Mouse (Mus musculus): ENCODE results near the gene Tnk1.

Tnk1 gene

DNA sequence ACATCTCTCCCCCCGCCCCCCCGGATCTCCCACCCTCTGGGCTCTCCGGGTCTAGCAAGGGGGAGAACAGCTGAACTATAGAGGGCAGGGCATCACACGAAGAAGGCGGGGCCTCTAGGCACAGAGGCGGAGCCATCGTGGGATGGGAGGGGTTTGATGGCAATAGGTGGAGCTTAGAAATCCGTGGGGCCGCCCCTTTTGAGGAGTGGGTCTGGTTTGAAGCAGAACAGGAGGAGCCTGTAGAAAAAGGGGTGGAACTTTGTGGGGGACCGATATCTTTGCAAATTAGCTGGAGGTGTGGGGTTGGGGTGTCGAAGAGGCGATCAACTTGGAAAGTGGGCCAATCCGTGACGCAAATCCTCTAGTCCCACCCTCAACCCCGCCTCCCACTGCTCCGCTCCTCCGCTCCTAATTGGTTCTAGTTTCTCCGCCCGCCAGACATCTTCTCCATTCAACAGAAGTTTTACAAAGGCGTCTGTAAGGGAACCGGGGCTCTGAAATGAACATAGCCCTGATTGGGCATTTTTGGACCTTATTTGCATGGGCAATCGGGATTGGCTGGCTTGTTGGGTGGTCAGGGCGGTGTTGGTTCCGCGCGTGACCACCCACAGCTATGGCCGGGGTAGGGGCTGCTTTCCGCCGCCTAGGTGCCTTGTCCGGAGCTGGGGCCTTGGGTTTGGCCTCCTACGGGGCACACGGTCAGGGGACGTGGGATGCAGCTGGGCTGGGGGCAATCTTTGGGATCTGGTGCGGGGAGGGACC, 20.4 kb downstream of the Tnk1 start, which contains the start of gene Tmem256:
Gene Tmem256 (plus strand): TSS at position 563 of the 762 bp plus-strand sequence.
- DNase-seq (ENCODE audit: low spot score): peak; percentile 98

DNA sequence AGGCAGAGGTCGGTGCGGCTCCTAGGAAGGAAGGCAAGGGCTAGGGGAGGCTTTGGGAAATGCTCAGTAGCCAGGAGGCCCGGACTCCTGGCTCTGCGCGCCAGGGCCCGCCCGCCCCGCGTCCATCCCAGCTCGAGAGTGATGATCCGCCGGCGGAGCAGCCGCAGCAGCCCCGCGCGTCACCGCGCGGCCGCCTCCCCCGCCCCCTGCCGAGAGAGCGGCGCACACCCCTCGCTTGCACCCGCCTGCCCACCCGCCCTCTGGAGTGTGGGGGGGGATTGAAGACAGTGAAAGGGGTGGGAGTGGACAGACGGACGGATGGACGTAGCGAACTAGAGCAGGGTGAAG, 21.0 kb downstream of the Tnk1 start, which contains the start of gene Nlgn2:
Gene Nlgn2 (minus strand): TSS at position 181 of the 348 bp plus-strand sequence.
- peak; percentile 39 for DNase-seq (ENCODE audit: low spot score)

DNA sequence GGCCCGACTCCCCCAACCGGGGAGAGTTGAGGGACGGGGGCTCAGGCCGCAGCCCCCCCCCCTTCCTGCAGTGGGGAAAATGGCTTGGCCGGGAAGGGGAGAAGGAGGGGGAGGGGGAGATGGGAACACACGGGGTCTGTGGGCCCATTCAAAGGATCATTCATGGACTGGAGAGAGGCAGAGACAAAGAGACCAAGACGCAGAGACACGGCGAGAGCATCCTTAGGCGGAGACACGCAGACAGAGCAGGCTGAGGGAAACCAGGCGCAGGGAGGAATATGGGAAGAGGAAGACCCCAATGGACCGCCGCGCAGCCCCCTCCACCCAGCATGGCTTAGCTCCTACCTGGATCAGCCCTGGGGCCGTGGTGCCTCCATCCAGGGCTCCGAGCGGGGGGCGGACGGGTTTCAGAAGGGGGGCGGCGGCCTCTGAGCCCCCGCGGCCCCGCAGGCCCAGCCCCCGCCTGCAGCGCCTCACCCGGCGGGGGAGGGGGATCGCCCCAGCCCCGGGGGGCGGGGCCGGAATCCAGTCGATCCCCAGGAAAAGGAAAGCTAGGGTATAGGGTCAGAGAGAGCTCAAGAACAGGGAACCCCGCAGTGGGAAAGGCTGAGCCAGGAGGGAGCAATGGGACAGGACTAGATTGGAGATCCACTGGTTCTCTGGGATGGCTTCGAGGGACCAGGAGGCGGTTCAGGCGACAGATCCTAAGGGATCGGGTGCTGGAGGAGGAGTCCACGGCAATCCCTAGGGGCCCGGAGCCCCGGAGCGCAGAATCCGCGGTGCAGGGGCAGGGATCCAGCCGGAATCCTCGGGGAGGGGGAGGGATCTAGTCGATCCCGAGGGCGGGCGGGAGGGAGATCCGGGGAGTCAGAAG, 21.6 kb downstream of the Tnk1 start:
- no peak for DNase-seq (ENCODE audit: low spot score)

DNA sequence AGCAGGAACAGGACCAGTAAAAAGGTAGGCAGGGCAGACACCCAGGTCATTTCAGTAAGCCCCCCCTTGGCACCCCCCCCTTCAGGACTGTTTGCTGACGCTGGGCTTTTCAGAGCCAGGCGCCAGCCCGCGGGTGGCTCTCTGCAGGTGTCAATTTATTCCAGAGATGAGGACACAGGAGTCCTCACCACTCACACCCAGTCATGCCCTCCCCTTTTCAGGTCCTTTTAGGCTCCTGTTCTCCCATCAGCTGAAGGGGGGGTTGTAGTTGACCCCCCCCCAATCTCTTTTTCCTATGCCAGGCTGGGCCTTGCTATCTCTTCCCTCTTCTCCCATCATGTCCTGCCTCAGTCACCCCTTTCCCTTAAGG, 22.6 kb downstream of the Tnk1 start:
- DNase-seq (ENCODE audit: low spot score): no peak

DNA sequence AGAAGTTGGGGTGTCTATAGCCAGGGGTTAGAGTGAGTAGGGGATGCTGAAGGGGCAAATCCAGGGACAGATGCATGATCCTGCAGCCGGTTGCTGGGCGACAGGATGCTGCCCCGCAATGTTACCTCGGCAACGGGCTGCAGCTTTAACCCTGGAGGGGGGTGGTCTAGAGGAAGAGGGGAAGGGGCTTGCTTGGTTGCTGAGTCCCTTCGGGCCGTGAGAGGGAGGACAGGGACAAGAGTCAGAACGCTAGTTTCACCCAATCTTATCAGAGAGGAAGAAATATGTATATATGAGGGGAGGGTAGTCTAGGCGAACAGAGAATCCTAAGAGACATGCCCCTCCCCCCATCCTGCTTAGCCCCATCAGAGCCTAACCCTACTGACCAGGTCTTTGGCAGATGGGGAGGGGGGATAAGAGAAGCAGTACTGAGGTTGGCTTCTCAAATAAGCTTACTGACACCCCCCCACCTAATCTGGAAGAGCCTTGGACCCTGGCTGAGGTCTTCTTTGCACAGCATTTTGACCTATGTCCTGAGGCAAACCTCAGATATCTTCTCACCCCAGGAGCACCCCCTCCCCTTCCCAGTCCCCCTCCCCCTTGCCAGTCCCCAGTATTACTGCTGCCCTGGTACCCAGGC, 23.1 kb downstream of the Tnk1 start:
- DNase-seq (ENCODE audit: low spot score): no peak

DNA sequence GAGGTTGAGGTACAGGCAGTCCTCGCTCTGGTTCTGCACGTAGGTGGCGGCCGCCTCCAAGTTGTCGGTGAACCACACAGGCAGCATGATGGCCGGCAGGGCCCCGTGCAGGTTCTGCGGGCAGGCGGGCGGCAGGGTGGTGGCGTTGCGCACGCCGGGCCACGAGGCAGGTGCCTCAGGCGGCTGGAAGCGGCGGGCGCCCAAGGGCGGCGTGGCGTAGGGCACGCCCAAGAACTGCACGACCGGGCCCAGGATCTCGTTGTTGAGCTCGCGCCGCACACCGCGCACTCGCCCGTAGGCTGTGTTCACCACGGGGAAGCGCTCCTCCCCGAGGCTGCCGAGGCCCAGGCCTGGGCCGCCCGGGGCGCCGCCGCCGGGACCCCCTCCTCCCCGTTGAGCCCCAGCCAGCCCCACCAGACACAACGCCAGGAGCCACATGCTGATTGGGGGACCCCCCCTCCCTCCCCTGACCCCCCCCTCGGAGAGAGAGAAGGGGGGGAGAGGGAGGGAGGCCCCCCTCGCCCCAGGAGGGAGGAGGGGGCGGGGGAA, 24.5 kb downstream of the Tnk1 start:
- DNase-seq (ENCODE audit: low spot score): no peak

DNA sequence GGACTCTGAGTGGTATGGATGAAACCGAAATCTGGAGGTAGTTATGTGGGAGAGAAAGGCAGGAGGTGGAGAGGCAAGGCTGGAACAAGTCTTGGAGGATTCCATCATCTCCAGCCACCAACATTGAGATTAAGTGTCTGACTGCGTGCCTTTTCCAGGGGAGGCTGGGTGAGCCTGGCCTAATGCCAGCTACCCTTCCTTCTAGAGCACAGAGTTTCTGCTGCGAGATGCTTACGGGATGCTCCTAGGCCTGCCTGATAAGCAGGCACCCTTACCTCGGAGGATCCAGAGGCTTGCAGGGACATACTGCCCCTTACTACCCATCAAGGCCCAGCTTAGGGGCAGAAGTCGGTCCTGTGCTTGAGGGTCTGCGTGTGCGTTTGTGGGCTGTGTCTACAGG, 25.0 kb downstream of the Tnk1 start:
- DNase-seq (ENCODE audit: low spot score): no peak

DNA sequence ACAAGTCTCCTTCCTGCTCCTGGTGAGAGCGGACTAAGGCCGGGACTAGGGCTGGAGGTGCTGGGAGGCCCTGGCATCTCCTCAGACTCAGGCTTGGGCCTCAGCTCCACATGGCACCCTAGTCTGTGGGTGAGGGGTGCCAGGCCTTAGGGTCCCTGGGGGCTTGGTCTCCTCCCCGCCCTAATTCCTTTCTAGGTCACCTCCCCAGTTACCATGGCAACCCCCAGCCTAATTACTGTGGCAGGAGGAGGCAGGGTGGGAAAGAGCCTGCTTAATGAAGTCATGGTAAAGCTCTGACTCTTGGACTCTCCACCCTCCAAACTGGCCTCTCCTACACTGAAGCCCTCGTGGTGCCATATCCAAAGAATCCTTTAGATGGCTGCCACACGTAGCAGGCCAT, 29.7 kb downstream of the Tnk1 start:
- DNase-seq (ENCODE audit: low spot score): no peak

DNA sequence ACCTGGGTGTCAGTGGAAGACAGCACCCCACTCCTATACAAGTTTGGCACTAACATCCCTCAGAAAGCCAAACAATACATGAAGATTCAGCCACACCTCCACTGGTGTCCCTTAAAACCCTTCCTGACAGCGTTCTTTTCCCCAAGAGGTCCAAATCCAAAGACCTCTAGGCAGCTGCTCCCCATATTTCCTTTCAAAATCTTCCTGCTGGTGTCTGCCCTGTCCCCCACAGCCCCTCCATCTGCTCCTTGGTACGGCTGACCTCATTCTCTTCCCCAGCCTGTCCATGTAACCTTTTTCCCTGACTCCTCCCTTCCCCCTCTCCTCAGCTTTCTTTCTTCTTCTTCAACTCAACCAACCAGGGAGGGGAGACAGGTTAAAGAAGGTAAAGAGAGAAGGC, 35.1 kb downstream of the Tnk1 start:
- no peak for DNase-seq (ENCODE audit: low spot score)

DNA sequence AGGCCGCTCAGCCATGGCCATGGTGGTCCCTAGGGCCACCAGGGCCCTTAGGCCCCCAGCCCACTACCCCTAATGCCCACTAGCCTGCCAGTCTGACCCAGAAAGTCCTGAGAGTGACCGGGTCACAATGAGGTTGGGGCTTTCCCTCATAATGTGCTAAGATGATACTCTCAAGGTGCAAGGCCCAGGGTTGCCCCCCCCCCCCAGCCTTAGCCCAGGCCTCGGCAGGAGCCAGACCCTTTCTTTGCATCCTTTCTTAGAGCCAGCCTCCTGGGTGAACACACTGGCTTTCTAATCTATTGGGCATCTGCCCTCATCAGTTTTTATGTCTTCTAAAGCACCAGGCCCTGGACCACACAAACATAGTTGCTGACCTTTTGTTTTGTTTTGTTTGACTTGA, 36.5 kb downstream of the Tnk1 start, which contains the start of gene Spem1:
Gene Spem1 (minus strand): TSS at position 101 of the 400 bp plus-strand sequence.
- no peak for DNase-seq (ENCODE audit: low spot score)

DNA sequence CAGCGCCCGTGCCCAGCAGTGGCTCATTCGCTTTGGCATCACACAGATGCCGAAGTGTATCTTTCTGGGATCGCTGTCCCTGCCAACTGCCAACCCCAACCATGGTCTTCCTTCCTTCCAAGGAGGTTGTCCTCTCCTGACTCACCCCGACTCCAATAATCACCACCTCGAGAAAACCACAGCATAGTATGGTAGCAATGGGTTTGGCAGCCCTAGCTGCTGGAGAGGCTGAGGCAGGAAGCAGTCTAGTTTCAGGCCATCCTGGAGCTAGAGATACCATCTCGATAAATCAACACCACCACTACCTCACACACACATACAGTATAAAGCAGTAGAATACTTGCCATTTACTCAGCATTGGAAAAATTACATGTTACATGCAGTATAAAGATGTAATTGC, 39.7 kb downstream of the Tnk1 start:
- DNase-seq (ENCODE audit: low spot score): no peak

DNA sequence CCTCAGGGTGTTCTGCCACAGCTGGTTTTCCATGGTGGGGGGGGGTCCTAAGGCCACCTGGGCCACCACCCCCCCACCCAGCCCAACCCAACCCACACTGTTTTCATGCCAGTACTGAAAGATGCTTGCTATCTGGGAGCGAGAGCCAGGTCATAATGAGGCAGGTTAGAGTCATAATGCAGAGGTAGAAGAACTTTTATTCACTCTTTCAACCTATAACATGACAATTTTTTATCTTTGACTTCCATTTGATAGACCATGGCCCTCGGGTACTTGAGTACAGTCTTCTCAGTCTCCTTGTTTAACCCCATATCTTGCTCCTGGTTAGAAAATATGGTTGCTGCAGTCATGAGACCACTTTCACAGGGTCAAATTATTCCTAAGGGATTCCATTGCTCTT, 40.2 kb downstream of the Tnk1 start, which contains the start of gene Spem2:
Gene Spem2 (minus strand): TSS at position 101 of the 400 bp plus-strand sequence.
- DNase-seq (ENCODE audit: low spot score): no peak

DNA sequence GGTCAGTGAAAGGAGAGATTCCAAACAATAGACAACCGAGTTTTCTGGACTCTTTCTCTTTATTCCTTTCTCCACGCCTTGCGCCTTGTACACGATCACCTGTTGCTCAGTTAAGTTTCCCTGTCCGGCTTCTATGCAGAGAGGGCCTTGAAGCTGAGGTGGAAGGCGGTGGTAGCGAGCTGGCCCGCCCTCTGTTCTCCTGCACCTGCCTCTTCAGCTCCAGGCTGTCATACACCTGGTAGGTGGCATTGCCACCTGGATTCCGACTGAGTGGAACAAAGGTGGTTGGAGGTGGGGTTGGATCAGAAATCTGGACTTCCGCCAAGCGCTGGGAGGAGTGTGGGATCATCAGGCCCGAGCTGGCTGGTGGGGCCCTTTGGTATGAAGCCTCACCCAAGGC, 42.0 kb downstream of the Tnk1 start:
- DNase-seq (ENCODE audit: low spot score): no peak

DNA sequence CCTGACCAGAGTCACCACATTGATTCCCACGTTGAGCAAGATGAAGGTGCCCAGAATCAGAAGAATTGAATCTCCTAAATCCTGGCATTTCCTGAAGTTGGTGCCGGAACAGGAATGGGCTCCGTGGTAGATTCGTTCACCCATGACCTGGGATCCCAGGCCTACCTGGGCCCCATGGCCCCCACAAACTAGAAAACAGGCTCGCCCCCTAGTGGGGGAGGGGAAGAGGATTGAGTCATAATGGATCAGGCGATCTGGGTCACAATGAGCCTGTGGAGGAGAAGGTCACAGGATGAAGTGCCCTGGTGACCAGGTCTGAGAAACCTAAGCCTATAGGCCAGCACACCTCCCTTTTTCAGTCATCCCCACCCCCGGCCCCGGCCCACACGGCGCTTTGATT, 43.4 kb downstream of the Tnk1 start, which contains the start of gene Gm39566:
Gene Gm39566 (minus strand): TSS at position 144 of the 400 bp plus-strand sequence.
- no peak for DNase-seq (ENCODE audit: low spot score)

DNA sequence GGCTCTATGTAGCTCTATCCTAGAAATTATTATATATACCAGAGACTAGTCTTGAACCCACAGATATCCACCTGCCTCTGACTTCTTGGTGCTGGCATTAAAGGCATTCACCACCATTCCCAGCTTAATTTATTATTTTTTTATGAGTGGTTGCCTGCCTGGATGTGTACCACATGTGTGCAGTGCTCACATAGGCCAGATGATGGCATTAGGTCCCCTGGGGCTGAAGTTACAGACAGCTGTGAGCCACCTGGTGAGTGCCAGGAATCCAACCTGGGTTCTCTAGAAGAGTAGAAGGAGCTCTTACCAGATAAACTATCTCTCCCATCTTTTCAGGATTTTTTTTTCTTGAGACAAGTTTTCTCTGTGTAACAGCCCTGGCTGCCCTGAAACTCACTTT, 48.2 kb downstream of the Tnk1 start:
- DNase-seq (ENCODE audit: low spot score): no peak

DNA sequence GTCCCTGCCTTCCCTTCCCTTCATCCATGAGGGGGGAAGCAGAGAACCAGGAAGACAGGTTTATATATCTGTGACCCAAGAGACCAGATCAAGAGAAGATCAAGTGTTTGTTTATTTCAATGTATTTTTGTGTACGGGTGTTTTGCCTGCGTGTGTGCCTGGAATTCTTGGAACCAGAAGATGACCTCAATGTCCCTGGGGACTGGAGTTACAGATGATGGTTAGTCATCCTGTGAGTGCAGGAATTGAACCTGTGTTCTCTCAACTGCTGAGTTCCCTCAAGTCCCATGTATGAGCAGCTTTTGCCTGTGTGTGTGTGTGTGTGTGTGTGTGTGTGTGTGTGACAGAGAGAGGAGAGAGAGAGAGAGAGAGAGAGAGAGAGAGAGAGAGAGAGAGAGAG, 50.9 kb downstream of the Tnk1 start:
- no peak for DNase-seq (ENCODE audit: low spot score)

DNA sequence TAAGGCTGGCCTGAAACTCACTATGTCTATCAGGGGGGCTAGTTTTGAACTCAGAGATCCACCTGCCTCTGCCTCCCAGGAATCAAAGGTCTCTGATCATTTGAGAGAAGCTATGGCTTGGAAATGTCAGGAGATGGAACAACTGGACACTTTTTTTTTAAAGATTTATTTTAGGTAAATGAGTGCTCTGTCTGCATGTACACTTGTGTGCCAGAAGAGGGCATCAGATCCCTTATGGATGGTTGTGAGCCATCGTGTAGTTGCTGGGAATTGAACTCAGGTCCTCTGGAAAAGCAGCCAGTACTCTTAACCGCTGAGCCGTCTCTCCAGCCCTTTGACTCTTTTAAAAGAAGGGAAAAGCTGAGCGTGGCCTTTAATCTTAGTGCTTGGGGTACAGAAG, 52.2 kb downstream of the Tnk1 start:
- DNase-seq (ENCODE audit: low spot score): no peak

DNA sequence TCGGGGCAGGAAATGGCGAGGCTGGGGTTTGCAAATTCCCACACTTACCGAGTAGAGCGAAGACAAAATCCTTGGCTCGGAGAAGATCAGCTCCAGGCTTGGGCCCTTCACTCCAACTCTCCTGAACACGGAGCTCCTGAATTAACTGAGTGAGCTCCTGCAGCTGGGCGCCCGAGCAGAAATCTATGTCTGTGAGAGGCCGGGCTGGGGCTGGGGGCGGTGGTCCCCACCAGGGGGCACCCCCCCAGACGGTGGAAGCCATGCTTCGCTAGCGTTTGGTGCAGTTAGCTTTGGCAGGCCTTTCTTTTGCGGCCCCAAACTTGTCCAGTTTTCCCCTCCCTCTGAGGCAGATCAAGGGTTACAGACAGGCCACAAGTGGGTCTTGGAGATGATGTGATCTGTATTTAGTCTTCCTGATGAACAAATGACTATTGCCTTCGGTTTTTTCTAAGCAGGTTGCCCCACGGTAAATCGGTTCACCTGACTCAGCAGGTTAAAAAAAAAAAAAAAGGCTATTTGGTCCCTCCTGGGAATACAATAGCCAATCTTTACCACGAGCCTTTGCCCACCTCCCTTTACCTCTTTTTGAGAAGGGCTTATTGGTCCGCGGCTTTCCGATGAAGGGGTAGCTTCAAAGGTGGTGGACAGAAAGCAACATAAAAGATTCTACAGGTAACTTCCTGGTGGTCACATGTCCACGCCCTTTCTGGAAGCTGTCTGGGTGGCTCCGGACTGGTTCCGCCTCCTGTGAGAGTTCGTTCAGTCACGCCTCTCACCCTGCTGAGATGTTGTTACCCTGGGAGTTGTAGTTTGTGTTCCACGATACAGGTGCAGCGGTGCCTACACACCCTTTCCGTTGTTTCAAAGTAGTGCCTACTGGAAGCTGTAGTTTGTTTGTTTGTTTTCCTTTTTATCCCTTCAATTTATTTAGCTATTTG, 53.3 kb downstream of the Tnk1 start, which contains the start of gene Tmem102:
Gene Tmem102 (minus strand): TSS at position 653 of the 938 bp plus-strand sequence.
- no peak for DNase-seq (ENCODE audit: low spot score)

DNA sequence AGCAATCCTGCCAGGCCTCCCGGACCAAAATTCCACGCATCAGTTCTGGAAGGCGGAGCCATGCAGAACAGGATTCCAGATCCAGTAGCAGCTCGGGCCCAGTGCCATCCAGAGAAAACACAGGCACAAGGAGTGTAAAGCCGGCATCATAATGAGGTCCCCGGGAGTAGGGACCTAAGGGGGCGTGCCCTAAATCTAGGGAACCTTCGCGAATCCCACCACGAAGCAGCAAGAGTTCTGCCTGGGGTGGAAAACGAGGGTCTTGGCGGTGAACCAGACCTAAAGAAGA, 53.9 kb downstream of the Tnk1 start:
- DNase-seq (ENCODE audit: low spot score): no peak

DNA sequence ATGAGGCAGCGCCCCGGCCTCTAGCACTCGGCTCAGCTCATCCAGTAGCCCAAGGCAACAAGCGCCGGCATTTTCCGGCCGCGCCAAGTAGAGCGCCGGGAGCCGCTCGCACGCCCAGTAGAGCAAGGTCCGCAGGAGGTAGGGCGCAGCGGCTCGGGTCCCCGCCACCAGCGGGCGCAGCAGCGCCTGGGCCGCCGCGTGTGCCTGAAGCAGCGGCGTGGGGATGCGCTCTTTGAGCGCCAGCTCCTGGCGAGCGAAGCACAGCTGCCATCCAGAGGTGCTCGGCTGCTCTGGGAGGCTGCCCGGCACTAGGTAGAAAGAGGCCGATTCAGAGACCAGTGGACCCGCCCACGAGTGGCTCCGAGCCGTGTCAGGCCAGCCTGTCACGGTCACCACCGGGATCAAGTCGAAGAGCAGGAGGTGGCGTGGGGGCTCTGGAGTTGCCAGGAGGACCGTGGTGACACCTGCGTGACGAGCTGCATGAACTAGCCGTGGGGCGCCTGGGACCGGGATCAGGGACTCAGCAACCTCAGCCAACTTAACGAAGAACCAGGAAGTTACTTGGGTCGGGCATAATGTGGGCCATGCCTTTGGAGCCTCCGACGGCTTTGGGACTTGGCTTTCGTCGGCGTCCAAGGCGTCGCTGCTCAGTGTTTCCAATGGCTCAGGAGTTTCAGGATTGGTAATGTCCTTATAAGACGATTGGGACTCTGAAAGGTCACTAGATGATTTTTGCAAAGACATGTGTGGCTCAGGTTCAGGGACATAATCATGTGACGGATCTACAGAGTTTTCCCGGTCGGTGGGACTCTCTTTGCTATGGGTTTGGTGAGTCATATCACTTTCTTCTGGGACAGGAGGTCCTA, 54.5 kb downstream of the Tnk1 start:
- DNase-seq (ENCODE audit: low spot score): no peak

Data from left cerebral cortex, adult 11 months (tissue).